Mouse (Mus musculus): ENCODE data around the gene Itpr2.

Gene Itpr2

DNA sequence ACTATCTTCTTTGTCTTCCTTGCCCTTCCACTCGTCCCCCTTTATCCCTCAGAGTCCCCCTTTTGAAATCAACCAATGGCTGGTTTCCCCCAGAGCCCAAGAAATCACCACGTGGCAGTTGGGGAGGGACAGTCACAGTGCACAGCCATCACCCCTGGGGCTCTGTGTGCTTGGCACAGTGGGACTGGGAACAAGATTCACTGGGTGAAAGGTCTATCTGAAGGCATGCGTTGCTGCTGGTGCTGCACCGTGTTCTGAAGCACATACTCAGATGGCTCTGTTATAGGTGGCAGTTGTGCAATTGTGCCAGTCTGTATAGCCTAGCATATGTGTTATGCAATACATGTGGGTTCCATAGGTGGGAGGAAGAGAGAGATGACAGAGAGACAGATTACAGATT, 154.5 kb downstream of the Itpr2 start:
- DNase-seq (ENCODE audit: low spot score) = no peak

GRCm38 (mm10) chr6:146346545-146347195, 155.4 kb downstream of the Itpr2 start:
- DNase-seq (ENCODE audit: low spot score) = no peak

DNA sequence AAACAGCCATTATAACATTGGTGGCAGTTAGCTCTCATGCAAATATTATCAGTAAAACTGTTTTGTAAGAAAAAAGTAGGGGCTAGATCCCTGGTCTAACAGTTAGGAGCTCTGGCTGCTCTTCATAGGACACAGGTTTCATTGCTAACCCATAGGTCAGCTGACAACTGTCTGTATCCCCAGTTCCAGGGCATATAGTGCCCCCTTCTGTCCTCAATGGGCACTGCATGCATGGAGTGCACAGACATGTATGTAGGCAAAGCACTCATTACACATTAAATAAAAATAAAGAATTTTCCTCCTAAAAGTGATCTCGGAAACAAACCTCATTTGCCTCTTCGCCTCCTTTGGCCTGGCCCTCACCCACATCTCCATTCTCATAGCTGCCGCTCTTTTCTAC, 157.3 kb downstream of the Itpr2 start:
- DNase-seq (ENCODE audit: low spot score) = peak; percentile 69

- DNase-seq (ENCODE audit: low spot score) = peak; percentile 32
Observed at GRCm38 (mm10) chr6:146343671-146344384, 158.2 kb downstream of the Itpr2 start.

- DNase-seq (ENCODE audit: low spot score) = peak; percentile 67
Observed at GRCm38 (mm10) chr6:146342995-146343394, 159.0 kb downstream of the Itpr2 start.

DNA sequence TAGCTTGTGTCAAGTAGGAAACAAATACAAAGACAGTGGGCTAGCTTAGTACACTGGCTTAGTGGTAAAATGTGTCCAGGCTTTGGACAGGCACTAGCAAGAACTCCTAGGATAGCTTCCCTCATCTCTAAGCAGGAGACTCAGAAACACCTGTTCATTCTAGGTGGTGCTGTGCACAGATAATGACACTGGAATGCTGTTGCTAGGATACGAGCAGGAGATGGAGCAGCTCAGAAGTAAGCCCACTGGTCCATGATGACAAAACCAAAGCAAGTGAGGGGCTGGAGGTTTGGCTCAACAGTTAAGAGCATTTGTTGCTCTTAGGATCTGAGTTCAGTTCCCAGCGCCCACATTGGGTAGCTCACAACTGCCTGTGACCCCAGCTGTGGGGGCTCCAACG, 160.1 kb downstream of the Itpr2 start:
- no peak for DNase-seq (ENCODE audit: low spot score)

DNA sequence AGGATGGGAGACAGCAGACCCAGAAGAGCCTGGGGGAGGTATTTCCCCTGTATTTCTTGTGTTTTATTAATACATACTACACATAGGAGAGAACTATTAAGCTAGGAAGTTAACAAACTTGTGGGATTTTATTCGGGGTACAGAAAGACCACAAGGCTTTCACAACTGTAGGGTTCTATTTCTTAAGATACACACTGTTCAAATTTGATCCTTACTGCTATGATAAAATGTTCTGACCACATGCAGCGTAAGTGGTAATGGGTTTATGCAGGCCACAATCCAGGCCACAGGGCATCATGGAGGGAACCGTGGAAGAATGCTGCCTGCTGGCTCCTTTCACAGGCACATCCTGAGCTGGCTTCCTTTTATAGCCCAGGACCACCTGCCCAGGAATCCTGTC, 160.6 kb downstream of the Itpr2 start:
- DNase-seq (ENCODE audit: low spot score) = no peak

- DNase-seq (ENCODE audit: low spot score) = no peak
Observed at GRCm38 (mm10) chr6:146340951-146341350, 161.1 kb downstream of the Itpr2 start.

DNA sequence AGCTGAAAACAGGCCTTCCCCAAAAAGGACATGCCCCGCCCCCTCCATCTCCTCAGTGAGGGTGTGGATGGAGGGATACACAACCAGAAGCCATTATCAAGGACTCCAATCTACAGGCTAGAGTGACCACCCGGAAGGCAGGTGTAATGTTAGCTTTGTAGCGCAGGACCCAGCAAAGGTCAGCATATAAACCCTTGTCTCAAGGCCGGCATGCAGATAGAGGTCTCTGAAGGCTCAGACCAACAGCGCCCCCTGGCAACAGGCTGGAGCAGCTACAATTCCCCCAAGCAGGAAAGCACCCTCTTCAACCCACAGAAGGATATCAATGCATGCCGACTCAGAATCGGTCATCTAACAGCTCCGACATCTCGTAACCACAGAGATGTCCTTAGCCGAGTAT, 162.2 kb downstream of the Itpr2 start:
- peak; percentile 78 for DNase-seq (ENCODE audit: low spot score)

DNA sequence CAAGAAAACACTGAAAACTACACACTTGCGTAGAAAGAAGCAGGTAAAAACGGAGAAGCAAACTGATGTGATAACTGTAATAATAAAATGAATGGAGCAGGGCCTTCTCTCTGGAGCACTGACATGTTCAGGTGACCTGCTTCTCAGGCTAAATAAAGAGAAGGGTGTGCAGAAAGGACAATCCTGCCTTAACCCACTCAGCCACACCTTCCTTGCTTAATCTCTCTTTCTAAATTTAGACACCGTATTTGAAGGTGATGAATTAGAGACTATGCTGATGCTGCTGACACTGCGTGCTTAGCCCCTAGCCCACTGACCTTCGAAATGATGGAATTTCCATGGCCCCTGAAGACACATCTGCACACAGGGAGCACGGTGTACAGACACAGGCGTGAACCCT, 164.8 kb downstream of the Itpr2 start:
- DNase-seq (ENCODE audit: low spot score) = no peak

DNA sequence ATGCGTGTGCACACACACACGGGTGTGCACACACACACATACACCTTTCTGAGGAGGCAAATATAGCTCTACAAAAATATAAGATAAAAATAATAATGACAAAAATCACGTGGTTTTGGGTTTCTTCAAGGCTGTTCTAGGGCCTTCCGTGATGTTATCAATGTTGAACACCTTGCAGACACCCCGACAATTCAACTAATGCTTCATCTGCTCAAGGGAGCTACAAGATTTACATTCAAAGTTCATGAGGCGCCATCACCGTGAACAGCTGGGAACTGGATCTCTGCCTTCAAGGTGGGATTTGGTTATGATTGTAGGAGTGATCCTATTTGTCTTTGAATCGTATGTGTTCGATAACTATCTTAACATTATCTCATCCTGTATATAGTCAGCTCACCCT, 166.8 kb downstream of the Itpr2 start:
- no peak for DNase-seq (ENCODE audit: low spot score)

DNA sequence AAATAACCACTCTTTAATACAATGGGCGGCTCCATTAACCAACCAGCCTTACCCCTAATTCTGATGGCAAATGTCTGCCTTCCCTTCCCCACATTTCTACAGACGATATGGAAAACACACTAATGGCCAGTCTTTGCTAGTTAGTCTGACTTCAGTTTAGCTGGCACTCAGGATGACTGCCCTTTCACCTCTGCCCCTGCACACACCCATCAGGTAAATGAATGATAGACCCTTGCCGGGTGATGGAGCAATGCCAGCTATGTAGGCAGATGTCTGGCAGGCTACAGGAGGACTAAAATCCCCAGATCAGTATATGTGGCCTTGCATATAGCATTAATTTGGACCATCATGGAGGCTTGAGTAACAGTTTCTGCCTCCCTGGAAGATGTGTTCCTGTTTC, 168.5 kb downstream of the Itpr2 start:
- no peak for DNase-seq (ENCODE audit: low spot score)

DNA sequence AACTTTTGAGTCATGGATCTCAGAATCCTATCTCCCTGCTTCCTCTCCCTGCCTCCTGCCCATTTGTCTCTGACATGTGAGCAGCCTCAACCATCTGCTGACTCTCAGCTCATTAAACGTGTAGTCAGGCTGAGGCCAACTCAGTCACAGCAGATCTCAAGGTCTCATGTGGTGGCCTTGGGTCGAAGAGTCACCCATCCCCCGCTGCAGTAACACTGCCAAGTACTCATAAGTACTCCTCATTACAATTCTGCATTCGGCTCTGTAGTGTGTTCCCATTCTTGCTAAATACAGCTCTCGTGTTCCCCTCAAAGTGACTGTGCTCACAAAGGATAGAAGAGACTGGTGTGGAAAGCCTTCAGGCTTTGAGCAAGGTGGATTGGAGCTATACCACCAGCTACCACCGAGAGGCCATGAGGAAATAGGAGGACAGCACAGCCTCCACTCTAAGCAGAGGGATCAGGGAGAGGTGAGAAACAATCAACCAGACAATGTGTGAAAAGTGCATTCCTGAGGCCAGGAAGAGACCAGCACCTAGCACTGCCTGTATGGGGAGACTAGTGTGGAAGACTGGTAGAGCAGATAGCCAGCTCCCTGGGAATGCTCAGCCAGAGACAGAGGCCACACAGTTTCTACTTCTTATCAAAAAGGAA, 170.9 kb downstream of the Itpr2 start:
- DNase-seq (ENCODE audit: low spot score) = peak; percentile 23

- DNase-seq (ENCODE audit: low spot score) = no peak
Observed at GRCm38 (mm10) chr6:146329079-146329478, 172.9 kb downstream of the Itpr2 start.

- DNase-seq (ENCODE audit: low spot score) = no peak
Observed at GRCm38 (mm10) chr6:146326631-146327030, 175.4 kb downstream of the Itpr2 start.

GRCm38 (mm10) chr6:146324541-146325204, 177.3 kb downstream of the Itpr2 start:
- DNase-seq (ENCODE audit: low spot score) = no peak

DNA sequence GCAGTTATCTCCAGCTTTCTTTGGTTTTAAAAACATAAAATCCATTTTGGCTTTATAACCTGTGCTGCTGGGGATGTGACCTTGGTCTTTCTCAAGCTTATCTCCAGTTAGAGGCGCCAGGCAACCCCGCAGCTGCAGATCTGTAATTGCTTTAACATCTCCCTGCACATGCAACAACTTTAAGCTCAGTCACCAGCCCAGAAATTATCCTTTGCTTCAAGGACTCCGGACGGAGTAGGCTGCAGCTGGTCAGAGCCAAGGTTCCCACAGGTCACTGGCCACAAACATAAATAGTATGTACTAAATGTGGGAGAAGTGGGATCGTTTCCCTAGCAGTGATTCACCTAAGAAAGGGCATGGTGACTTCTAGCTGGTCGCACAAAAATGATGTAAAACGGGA, 179.5 kb downstream of the Itpr2 start:
- no peak for DNase-seq (ENCODE audit: low spot score)

DNA sequence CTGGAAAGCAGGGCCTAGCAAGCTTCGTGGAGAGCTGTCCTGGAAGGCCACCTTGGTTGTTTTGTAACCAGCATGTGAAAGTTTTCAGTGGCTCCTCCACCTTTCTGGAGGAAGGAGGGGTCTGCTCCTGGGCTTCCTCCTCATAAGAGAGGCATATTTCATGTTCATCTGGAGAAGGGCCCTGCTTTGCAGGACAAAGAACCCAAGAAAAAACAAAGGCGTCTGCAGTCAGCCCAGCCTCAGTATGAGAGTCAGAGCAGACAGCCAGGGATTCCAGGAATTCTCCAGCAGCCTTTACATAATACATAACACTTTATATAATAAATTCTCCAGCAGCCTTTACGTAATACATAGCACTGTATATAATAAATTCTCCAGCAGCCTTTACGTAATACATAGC, 180.1 kb downstream of the Itpr2 start:
- DNase-seq (ENCODE audit: low spot score) = no peak

- DNase-seq (ENCODE audit: low spot score) = no peak
Observed at GRCm38 (mm10) chr6:146316415-146316814, 185.6 kb downstream of the Itpr2 start.

- DNase-seq (ENCODE audit: low spot score) = no peak
Observed at GRCm38 (mm10) chr6:146315153-146315552, 186.9 kb downstream of the Itpr2 start.

DNA sequence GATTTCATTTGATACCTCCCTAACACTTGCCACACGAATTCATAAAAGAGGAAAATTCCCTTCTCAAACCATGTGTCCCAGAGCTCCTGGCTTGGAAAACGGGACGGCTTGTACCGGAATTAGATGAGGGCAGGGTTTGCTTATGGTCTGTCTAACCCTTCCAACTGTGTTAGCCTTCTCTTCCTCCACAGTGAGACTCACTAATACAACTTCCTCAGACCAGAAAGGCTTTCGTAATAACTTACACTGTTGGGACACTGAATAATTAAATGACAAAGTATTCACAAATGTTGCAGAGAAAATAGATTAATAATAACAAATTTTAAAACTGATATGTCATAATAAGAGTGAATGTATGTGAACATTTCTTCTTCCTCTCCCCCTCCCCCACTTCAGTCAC, 187.7 kb downstream of the Itpr2 start:
- DNase-seq (ENCODE audit: low spot score) = no peak

- no peak for DNase-seq (ENCODE audit: low spot score)
Observed at GRCm38 (mm10) chr6:146313396-146313795, 188.6 kb downstream of the Itpr2 start.

GRCm38 (mm10) chr6:146310210-146310609, 191.8 kb downstream of the Itpr2 start:
- DNase-seq (ENCODE audit: low spot score) = no peak
